In genomic region chr7:121485266-121485665, GRCm38 (mm10) we compare ENCODE assay signal across 8 mouse cellular contexts.
DNase-seq lines count a peak whose midpoint lies in the region; TF ChIP-seq lines count a peak whose summit lies in the region.

No protein-coding gene starts in this region.

- 64% methylated on average over 2 of the region's 2 CpGs for WGBS in heart, embryonic 10.5 days

- TF ChIP-seq POLR2A in cortical plate, adult 2 months (IDR thresholded peaks at IDR 0.05; ENCODE audit: extremely low read depth, insufficient read depth, low read length): no peak

- no peak overlapping the region for H3K4me3 ChIP-seq in cortical plate, adult 2 months (ENCODE audit: insufficient read depth, low read length)
- H3K4me3 ChIP-seq in heart, embryonic 10.5 days: no peak overlapping the region

- DNase-seq in heart, postnatal 4 days: peak; percentile 12
- DNase-seq in heart, adult 11 months: no peak
- peak; percentile 25 for DNase-seq in ES-CJ7 (ENCODE audit: low read depth, low spot score)
- DNase-seq in layer of hippocampus, postnatal 10 days (ENCODE audit: low spot score in 2 of 2): peak; percentile 65 to 71
- DNase-seq in telencephalon, adult 2 months (ENCODE audit: low read depth, low spot score): peak; percentile 58
- no peak for DNase-seq in thymus, adult 18-20 months
- DNase-seq in heart, embryonic 10.5 days (ENCODE audit: low spot score): no peak

- H3K36me3 ChIP-seq in heart, embryonic 10.5 days: no peaks in the 10 kb centered on the region

- H3K27ac ChIP-seq in cortical plate, adult 2 months (ENCODE audit: insufficient read depth, low read length): no peak overlapping the region
- H3K27ac ChIP-seq in heart, embryonic 10.5 days: no peak overlapping the region

- H3K27me3 ChIP-seq in heart, embryonic 10.5 days (ENCODE audit: insufficient read depth, poor library complexity, severe bottlenecking): no peaks in the 10 kb centered on the region

- peak; percentile 77 for TF ChIP-seq CTCF in cortical plate, adult 2 months (IDR thresholded peaks at IDR 0.05; ENCODE audit: extremely low read depth, insufficient read depth, low read length)

- H3K4me1 ChIP-seq in cortical plate, adult 2 months (ENCODE audit: control insufficient read depth, insufficient read depth, low read length): peaks cover 16% of the 10 kb centered on the region
- H3K4me1 ChIP-seq in heart, embryonic 10.5 days: no peaks in the 10 kb centered on the region

- H3K9me3 ChIP-seq in heart, embryonic 10.5 days: no peaks in the 10 kb centered on the region

Comparison
In these comparisons a context has a peak if more than half of its experiments do, and no peak if none do; other contexts are left out.
1. DNase-seq: peak in heart, postnatal 4 days (single experiment), ES-CJ7 (single experiment), layer of hippocampus, postnatal 10 days (2 of 2) and telencephalon, adult 2 months (single experiment); none in heart, adult 11 months (single experiment), thymus, adult 18-20 months (0 of 2) and heart, embryonic 10.5 days (single experiment).